Mouse (Mus musculus): ENCODE results near the gene Rdh9. TPM values are rescaled to one million over a fixed set of nuclear protein-coding genes. Genes with fewer than 3 reads are reported as not detected.

Rdh9 gene
- polyA plus RNA-seq (2014; fragmentation: Nextera tagmentation; extraction: Ambion mirVana): 0.11 TPM in 1 of 2 replicates, not detected in the other

DNA sequence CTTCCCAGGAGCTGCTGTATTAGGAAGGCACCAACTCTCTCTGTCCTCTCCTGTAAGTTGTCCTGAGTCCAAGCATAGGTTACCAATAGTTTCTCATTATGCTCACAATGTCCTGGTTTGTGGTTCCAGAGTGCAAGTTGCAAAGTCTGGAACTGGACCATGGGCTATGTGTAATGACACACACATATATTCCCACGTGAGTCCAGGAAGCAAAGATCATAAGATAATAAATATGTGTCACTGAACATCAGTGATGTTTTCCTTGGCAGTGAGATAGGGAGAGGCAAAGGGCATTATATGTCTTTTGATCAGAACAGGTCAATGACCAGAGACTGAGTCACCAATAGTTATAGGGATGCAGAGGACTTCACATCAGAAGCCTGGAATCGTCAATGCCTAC is at the start of gene Rdh9:
Rdh9 (plus strand) TSS at position 376 of the 400 bp plus-strand sequence.
- H3K36me3 ChIP-seq (ENCODE audit: control insufficient read depth, insufficient read depth, low read length): no peaks in the 10 kb centered on the region
- WGBS: 86% methylated on average over 2 of the region's 2 CpGs
- H3K9ac ChIP-seq (ENCODE audit: low read length): no peak within 1 kb of the TSS
- H3K27me3 ChIP-seq (ENCODE audit: control insufficient read depth, insufficient read depth, low read length): no peaks in the 10 kb centered on the region
- no peak within 1 kb of the TSS for H3K27ac ChIP-seq (replicated peaks; ENCODE audit: low read depth, low read length)
- no peak within 1 kb of the TSS for H3K4me2 ChIP-seq (ENCODE audit: low read depth, severe bottlenecking)
- no peak within 1 kb of the TSS for H3K4me3 ChIP-seq (ENCODE audit: low read depth, low read length)
- DNase-seq (ENCODE audit: low spot score) (no peak), ATAC-seq (ENCODE audit: insufficient number of reproducible peaks, low FRiP score, low TSS enrichment, low read depth) (no peak)
- H3K4me1 ChIP-seq (ENCODE audit: control insufficient read depth, insufficient read depth, low read length): no peaks in the 10 kb centered on the region
- H3K9me3 ChIP-seq (ENCODE audit: control insufficient read depth, low read length): no peaks in the 10 kb centered on the region

DNA sequence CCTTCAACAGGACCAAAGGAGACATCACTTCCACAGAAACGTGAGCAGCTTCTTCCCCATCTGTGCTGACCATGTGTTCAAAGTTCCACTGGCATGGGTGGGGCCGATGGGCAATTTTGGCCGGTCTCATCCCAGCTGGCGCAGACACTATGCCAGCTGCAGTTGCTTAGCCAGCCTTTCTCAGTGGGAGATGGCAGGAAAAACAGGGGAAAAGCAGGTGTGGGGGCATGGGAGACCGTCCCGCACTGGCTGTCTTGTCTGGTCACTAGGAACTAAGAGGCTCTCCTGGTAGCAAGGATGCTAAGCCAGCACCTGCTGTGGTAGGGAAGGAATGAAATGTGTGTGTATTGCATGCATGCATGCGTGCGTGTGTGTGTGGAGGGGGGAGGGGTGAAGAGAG is 47.7 kb upstream of the Rdh9 start:
- H3K27me3 ChIP-seq (ENCODE audit: control insufficient read depth, insufficient read depth, low read length): no peaks in the 10 kb centered on the region
- no peak for ATAC-seq (ENCODE audit: insufficient number of reproducible peaks, low FRiP score, low TSS enrichment, low read depth)
- no peak overlapping the region for H3K4me3 ChIP-seq (ENCODE audit: low read depth, low read length)

DNA sequence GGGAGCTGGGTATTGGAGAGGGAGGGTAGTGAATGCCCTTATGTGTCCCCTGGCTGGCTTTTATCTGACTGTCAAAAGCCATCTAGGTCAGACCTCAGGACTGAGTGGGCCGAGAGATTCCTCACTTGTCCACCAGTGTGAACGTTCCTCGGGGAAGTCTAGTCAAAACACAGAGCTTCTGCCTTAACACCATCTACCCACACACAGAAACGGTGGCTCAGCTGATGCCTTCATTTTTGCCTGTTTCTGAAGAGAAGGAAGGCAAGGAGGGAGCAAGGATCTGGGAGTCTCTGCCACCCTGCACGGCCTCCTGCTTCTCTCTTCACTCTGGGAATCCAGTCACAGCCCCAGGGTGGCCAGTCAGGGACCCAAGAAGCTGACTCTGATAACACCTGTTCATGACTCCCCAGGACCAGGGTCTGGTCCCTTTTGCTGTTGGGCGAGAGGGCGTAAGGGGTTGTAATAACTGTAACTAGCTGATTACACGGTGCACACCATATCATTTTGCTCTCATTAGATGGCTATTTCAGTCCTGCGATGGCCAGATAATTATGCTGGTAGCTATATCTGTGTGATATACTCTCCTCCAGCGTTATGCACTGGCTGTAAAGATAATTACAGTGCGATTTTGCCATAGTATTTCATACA is 45.8 kb upstream of the Rdh9 start:
- Histone ChIP-seq H3K4me1 (ENCODE audit: control insufficient read depth, insufficient read depth, low read length) (no peaks in the 10 kb centered on the region), H3K9ac (ENCODE audit: low read length) (no peak overlapping the region), H3K4me2 (ENCODE audit: low read depth, severe bottlenecking) (no peak overlapping the region), H3K4me3 (ENCODE audit: low read depth, low read length) (no peak overlapping the region), H3K27ac (replicated peaks; ENCODE audit: low read depth, low read length) (no peak overlapping the region), H3K9me3 (ENCODE audit: control insufficient read depth, low read length) (no peaks in the 10 kb centered on the region), H3K36me3 (ENCODE audit: control insufficient read depth, insufficient read depth, low read length) (no peaks in the 10 kb centered on the region), H3K27me3 (ENCODE audit: control insufficient read depth, insufficient read depth, low read length) (no peaks in the 10 kb centered on the region)
- ATAC-seq (ENCODE audit: insufficient number of reproducible peaks, low FRiP score, low TSS enrichment, low read depth) (no peak), DNase-seq (ENCODE audit: low spot score) (no peak)
- 73% methylated on average over 11 of the region's 11 CpGs for WGBS

More for the DNA sequence above, 47.7 kb upstream of the Rdh9 start:
- Histone ChIP-seq H3K9ac (ENCODE audit: low read length) (no peak overlapping the region), H3K9me3 (ENCODE audit: control insufficient read depth, low read length) (no peaks in the 10 kb centered on the region), H3K4me2 (ENCODE audit: low read depth, severe bottlenecking) (no peak overlapping the region), H3K4me1 (ENCODE audit: control insufficient read depth, insufficient read depth, low read length) (no peaks in the 10 kb centered on the region), H3K36me3 (ENCODE audit: control insufficient read depth, insufficient read depth, low read length) (no peaks in the 10 kb centered on the region), H3K27ac (replicated peaks; ENCODE audit: low read depth, low read length) (no peak overlapping the region)
- 79% methylated on average over 8 of the region's 8 CpGs for WGBS
- DNase-seq (ENCODE audit: low spot score): no peak

GRCm38 (mm10) chr10:127730933-127731310 is 45.3 kb upstream of the Rdh9 start:
- DNase-seq (ENCODE audit: low spot score): no peak
- H3K27ac ChIP-seq (replicated peaks; ENCODE audit: low read depth, low read length): no peak overlapping the region
- H3K9ac ChIP-seq (ENCODE audit: low read length): no peak overlapping the region
- no peaks in the 10 kb centered on the region for H3K27me3 ChIP-seq (ENCODE audit: control insufficient read depth, insufficient read depth, low read length)
- ATAC-seq (ENCODE audit: insufficient number of reproducible peaks, low FRiP score, low TSS enrichment, low read depth): no peak
- 42% methylated on average over 9 of the region's 9 CpGs for WGBS
- no peaks in the 10 kb centered on the region for H3K4me1 ChIP-seq (ENCODE audit: control insufficient read depth, insufficient read depth, low read length)
- H3K4me2 ChIP-seq (ENCODE audit: low read depth, severe bottlenecking): no peak overlapping the region
- H3K4me3 ChIP-seq (ENCODE audit: low read depth, low read length): no peak overlapping the region
- H3K9me3 ChIP-seq (ENCODE audit: control insufficient read depth, low read length): no peaks in the 10 kb centered on the region
- no peaks in the 10 kb centered on the region for H3K36me3 ChIP-seq (ENCODE audit: control insufficient read depth, insufficient read depth, low read length)

GRCm38 (mm10) chr10:127731397-127731796 is 44.8 kb upstream of the Rdh9 start:
- ATAC-seq (ENCODE audit: insufficient number of reproducible peaks, low FRiP score, low TSS enrichment, low read depth): no peak
- no peak for DNase-seq (ENCODE audit: low spot score)
- Histone ChIP-seq H3K4me2 (ENCODE audit: low read depth, severe bottlenecking) (no peak overlapping the region), H3K9me3 (ENCODE audit: control insufficient read depth, low read length) (no peaks in the 10 kb centered on the region), H3K27me3 (ENCODE audit: control insufficient read depth, insufficient read depth, low read length) (no peaks in the 10 kb centered on the region), H3K4me3 (ENCODE audit: low read depth, low read length) (no peak overlapping the region), H3K4me1 (ENCODE audit: control insufficient read depth, insufficient read depth, low read length) (no peaks in the 10 kb centered on the region), H3K27ac (replicated peaks; ENCODE audit: low read depth, low read length) (no peak overlapping the region), H3K36me3 (ENCODE audit: control insufficient read depth, insufficient read depth, low read length) (no peaks in the 10 kb centered on the region), H3K9ac (ENCODE audit: low read length) (no peak overlapping the region)
- whole genome bisulfite sequencing: 28% methylated on average over 5 of the region's 5 CpGs

- H3K4me3 ChIP-seq (ENCODE audit: low read depth, low read length): no peak overlapping the region
- no peaks in the 10 kb centered on the region for H3K27me3 ChIP-seq (ENCODE audit: control insufficient read depth, insufficient read depth, low read length)
- H3K9me3 ChIP-seq (ENCODE audit: control insufficient read depth, low read length): no peaks in the 10 kb centered on the region
- no peak for ATAC-seq (ENCODE audit: insufficient number of reproducible peaks, low FRiP score, low TSS enrichment, low read depth)
- H3K9ac ChIP-seq (ENCODE audit: low read length): no peak overlapping the region
- no peak overlapping the region for H3K27ac ChIP-seq (replicated peaks; ENCODE audit: low read depth, low read length)
- H3K4me2 ChIP-seq (ENCODE audit: low read depth, severe bottlenecking): no peak overlapping the region
- no peaks in the 10 kb centered on the region for H3K36me3 ChIP-seq (ENCODE audit: control insufficient read depth, insufficient read depth, low read length)
- DNase-seq (ENCODE audit: low spot score): no peak
- WGBS: 49% methylated on average over 5 of the region's 5 CpGs
- H3K4me1 ChIP-seq (ENCODE audit: control insufficient read depth, insufficient read depth, low read length): no peaks in the 10 kb centered on the region
Measured at GRCm38 (mm10) chr10:127734434-127734833, 41.8 kb upstream of the Rdh9 start.

GRCm38 (mm10) chr10:127736266-127736665 is 39.9 kb upstream of the Rdh9 start:
- Histone ChIP-seq H3K9ac (ENCODE audit: low read length) (no peak overlapping the region), H3K4me2 (ENCODE audit: low read depth, severe bottlenecking) (no peak overlapping the region), H3K4me3 (ENCODE audit: low read depth, low read length) (no peak overlapping the region), H3K27ac (replicated peaks; ENCODE audit: low read depth, low read length) (no peak overlapping the region), H3K27me3 (ENCODE audit: control insufficient read depth, insufficient read depth, low read length) (no peaks in the 10 kb centered on the region), H3K4me1 (ENCODE audit: control insufficient read depth, insufficient read depth, low read length) (no peaks in the 10 kb centered on the region), H3K36me3 (ENCODE audit: control insufficient read depth, insufficient read depth, low read length) (no peaks in the 10 kb centered on the region; the same call in 1 of the 2 replicates), H3K9me3 (ENCODE audit: control insufficient read depth, low read length) (no peaks in the 10 kb centered on the region)
- DNase-seq (ENCODE audit: low spot score) (no peak), ATAC-seq (ENCODE audit: insufficient number of reproducible peaks, low FRiP score, low TSS enrichment, low read depth) (no peak)
- 87% methylated on average over 2 of the region's 2 CpGs for WGBS

- H3K27ac ChIP-seq (replicated peaks; ENCODE audit: low read depth, low read length): no peak overlapping the region
- H3K4me1 ChIP-seq (ENCODE audit: control insufficient read depth, insufficient read depth, low read length): no peaks in the 10 kb centered on the region
- H3K4me2 ChIP-seq (ENCODE audit: low read depth, severe bottlenecking): no peak overlapping the region
- no peaks in the 10 kb centered on the region for H3K9me3 ChIP-seq (ENCODE audit: control insufficient read depth, low read length)
- no peak for ATAC-seq (ENCODE audit: insufficient number of reproducible peaks, low FRiP score, low TSS enrichment, low read depth)
- H3K9ac ChIP-seq (ENCODE audit: low read length): no peak overlapping the region
- no peak overlapping the region for H3K4me3 ChIP-seq (ENCODE audit: low read depth, low read length)
- H3K36me3 ChIP-seq (ENCODE audit: control insufficient read depth, insufficient read depth, low read length): peaks cover 4% of the 10 kb centered on the region; the same call in 1 of the 2 replicates
- H3K27me3 ChIP-seq (ENCODE audit: control insufficient read depth, insufficient read depth, low read length): no peaks in the 10 kb centered on the region
- DNase-seq (ENCODE audit: low spot score): no peak
- WGBS: 71% methylated on average over 4 of the region's 4 CpGs
Measured at GRCm38 (mm10) chr10:127736916-127737315, 39.3 kb upstream of the Rdh9 start.

- Histone ChIP-seq H3K27me3 (ENCODE audit: control insufficient read depth, insufficient read depth, low read length) (no peaks in the 10 kb centered on the region), H3K4me1 (ENCODE audit: control insufficient read depth, insufficient read depth, low read length) (no peaks in the 10 kb centered on the region), H3K4me2 (ENCODE audit: low read depth, severe bottlenecking) (no peak overlapping the region), H3K9ac (ENCODE audit: low read length) (no peak overlapping the region), H3K27ac (replicated peaks; ENCODE audit: low read depth, low read length) (no peak overlapping the region), H3K9me3 (ENCODE audit: control insufficient read depth, low read length) (no peaks in the 10 kb centered on the region), H3K4me3 (ENCODE audit: low read depth, low read length) (no peak overlapping the region), H3K36me3 (ENCODE audit: control insufficient read depth, insufficient read depth, low read length) (peaks cover 10% of the 10 kb centered on the region)
- WGBS: 15% methylated on average over 2 of the region's 2 CpGs
- DNase-seq (ENCODE audit: low spot score) (no peak), ATAC-seq (ENCODE audit: insufficient number of reproducible peaks, low FRiP score, low TSS enrichment, low read depth) (no peak)
Measured at GRCm38 (mm10) chr10:127737552-127737951, 38.6 kb upstream of the Rdh9 start.
